Mouse (Mus musculus): ENCODE measurements around the gene Dnah6. TPM values are rescaled to one million over a fixed set of nuclear protein-coding genes. Genes with fewer than 3 reads are reported as not detected.

Gene Dnah6
- 0.12 and 0.14 TPM in 2 replicates for polyA plus RNA-seq (2014; fragmentation: Nextera tagmentation; extraction: Ambion mirVana)

DNA sequence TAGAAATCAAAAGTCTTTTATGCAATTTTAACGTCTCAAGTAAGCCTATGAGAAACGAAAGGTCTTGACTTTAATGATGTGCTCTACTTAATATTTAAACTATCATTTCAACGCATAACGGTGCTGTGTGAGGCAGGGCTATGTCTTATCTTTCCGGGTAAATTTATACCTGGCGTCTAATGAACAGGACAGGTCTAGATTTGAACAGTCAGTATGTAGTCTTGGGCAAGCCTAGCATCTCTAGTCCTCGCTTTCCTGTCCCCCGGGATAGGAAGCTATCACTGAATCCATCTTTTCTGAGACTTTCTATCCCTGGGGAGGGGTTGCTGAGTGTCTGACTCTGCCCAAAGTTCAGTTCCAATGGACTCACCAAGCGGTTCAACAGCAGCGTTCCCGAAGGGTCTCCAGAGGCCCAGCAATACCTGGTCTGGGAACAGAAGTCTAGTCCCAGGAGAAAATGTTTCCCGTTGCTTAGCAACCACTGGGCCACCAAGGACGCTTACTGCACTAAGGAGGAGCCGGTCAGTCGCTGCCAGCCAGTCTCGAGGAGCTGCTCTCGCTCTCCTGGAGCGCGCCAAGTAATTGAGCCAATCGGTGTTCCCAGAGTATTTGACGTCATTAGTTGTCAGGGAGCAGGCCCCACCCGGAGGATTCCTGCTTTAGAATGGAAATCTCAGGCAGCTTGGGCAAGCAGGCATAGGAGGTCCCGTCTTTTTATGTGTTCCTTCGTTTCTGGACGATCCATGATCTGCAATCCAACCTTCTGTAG, at the start of gene Dnah6:
Dnah6 (minus strand) TSS at position 463 of the 769 bp plus-strand sequence.
- Histone ChIP-seq H3K4me1 (ENCODE audit: control insufficient read depth, insufficient read depth, low read length) (no peaks in the 10 kb centered on the region), H3K4me3 (replicated peaks; ENCODE audit: low read depth, low read length) (peak within 1 kb of the TSS; percentile 41), H3K9ac (replicated peaks; ENCODE audit: low read length) (peak within 1 kb of the TSS; percentile 48; the same call in 1 of the 2 replicates), H3K27me3 (ENCODE audit: control insufficient read depth, insufficient read depth, low read length) (no peaks in the 10 kb centered on the region), H3K27ac (replicated peaks; ENCODE audit: low read depth, low read length) (peak within 1 kb of the TSS; percentile 49; the same call in 1 of the 2 replicates), H3K4me2 (ENCODE audit: low read length) (peak within 1 kb of the TSS; percentile 79), H3K9me3 (ENCODE audit: control insufficient read depth, low read length) (no peaks in the 10 kb centered on the region), H3K36me3 (ENCODE audit: control insufficient read depth, insufficient read depth, low read length) (no peaks in the 10 kb centered on the region)
- ATAC-seq (ENCODE audit: low FRiP score, low TSS enrichment), result peak; percentile 99
- WGBS, result 30% methylated on average over 25 of the region's 25 CpGs
- peak; percentile 94 for DNase-seq

- Histone ChIP-seq H3K4me1 (ENCODE audit: control insufficient read depth, insufficient read depth, low read length) (no peaks in the 10 kb centered on the region), H3K27ac (replicated peaks; ENCODE audit: low read depth, low read length) (no peak overlapping the region), H3K36me3 (ENCODE audit: control insufficient read depth, insufficient read depth, low read length) (peaks cover 82% of the 10 kb centered on the region), H3K9ac (replicated peaks; ENCODE audit: low read length) (no peak overlapping the region), H3K27me3 (ENCODE audit: control insufficient read depth, insufficient read depth, low read length) (no peaks in the 10 kb centered on the region), H3K4me2 (ENCODE audit: low read length) (no peak overlapping the region), H3K9me3 (ENCODE audit: control insufficient read depth, low read length) (no peaks in the 10 kb centered on the region), H3K4me3 (replicated peaks; ENCODE audit: low read depth, low read length) (no peak overlapping the region)
- 97% methylated on average over 3 of the region's 3 CpGs for WGBS
- ATAC-seq (ENCODE audit: low FRiP score, low TSS enrichment), result no peak
- no peak for DNase-seq
Observed at GRCm38 (mm10) chr6:73269374-73269773, 47.9 kb upstream of the Dnah6 start.

DNA sequence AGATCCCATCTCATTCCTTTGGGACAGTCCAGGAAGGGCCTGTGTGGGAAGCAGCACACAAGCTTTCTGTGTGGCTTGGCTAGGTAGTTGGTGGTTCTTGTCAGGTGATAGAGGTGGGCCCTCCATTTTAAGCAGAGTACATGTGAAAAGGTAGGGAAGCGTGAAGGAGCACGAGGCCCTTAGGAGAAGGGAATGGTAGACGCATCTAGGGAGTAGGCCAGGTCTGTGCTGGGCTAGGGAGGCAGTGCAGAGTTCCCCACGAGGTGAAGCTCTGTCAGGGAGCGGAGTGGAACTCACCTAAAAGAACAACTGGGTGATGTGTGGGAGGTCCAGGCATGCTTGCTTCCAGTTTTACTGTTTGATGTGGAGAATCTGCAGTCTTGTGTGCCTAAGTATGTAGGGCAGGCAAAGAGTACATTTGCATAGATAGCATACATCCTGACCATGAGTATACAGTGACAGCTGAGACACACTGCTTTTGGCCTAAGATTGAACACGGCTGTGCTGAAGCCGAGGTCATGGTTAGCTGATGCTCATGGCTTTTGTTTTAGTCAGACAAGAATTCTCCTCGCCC, 46.4 kb upstream of the Dnah6 start:
- no peak overlapping the region for H3K9ac ChIP-seq (replicated peaks; ENCODE audit: low read length)
- DNase-seq (no peak), ATAC-seq (ENCODE audit: low FRiP score, low TSS enrichment) (no peak)
- H3K27ac ChIP-seq (replicated peaks; ENCODE audit: low read depth, low read length), result no peak overlapping the region
- H3K4me2 ChIP-seq (ENCODE audit: low read length), result no peak overlapping the region
- no peak overlapping the region for H3K4me3 ChIP-seq (replicated peaks; ENCODE audit: low read depth, low read length)
- H3K27me3 ChIP-seq (ENCODE audit: control insufficient read depth, insufficient read depth, low read length), result no peaks in the 10 kb centered on the region
- peaks cover 82% of the 10 kb centered on the region for H3K36me3 ChIP-seq (ENCODE audit: control insufficient read depth, insufficient read depth, low read length)
- H3K4me1 ChIP-seq (ENCODE audit: control insufficient read depth, insufficient read depth, low read length), result no peaks in the 10 kb centered on the region
- WGBS, result 95% methylated on average over 8 of the region's 8 CpGs
- no peaks in the 10 kb centered on the region for H3K9me3 ChIP-seq (ENCODE audit: control insufficient read depth, low read length)

GRCm38 (mm10) chr6:73264801-73265200, 43.4 kb upstream of the Dnah6 start:
- 19% methylated on average over 2 of the region's 2 CpGs for WGBS
- no peak overlapping the region for H3K27ac ChIP-seq (replicated peaks; ENCODE audit: low read depth, low read length)
- H3K36me3 ChIP-seq (ENCODE audit: control insufficient read depth, insufficient read depth, low read length), result peaks cover 79% of the 10 kb centered on the region
- DNase-seq, result no peak
- ATAC-seq (ENCODE audit: low FRiP score, low TSS enrichment), result no peak
- no peak overlapping the region for H3K4me3 ChIP-seq (replicated peaks; ENCODE audit: low read depth, low read length)
- no peaks in the 10 kb centered on the region for H3K4me1 ChIP-seq (ENCODE audit: control insufficient read depth, insufficient read depth, low read length)
- H3K4me2 ChIP-seq (ENCODE audit: low read length), result no peak overlapping the region
- H3K9me3 ChIP-seq (ENCODE audit: control insufficient read depth, low read length), result no peaks in the 10 kb centered on the region
- H3K9ac ChIP-seq (replicated peaks; ENCODE audit: low read length), result no peak overlapping the region
- no peaks in the 10 kb centered on the region for H3K27me3 ChIP-seq (ENCODE audit: control insufficient read depth, insufficient read depth, low read length)

DNA sequence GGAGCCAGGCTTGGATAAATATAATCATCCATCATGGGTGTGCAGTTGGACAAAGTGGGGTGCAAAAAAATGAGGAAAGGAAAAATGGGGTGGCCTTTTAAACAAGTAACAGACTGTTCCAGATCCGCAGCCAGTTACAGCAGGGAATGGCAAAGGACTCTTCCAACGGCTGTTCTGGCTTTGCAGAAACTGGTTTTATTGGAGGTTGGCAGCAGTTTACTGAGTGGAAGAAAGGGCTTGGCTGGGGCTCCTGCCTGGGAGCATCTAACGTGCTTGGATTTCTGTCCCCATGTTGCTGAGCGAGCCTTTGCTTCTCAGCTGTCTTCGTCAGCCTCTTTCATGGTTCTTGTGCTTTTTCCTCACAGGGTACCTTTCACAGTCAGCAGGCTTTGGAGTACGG, 38.7 kb upstream of the Dnah6 start:
- ATAC-seq (ENCODE audit: low FRiP score, low TSS enrichment) (no peak), DNase-seq (no peak)
- H3K27ac ChIP-seq (replicated peaks; ENCODE audit: low read depth, low read length), result no peak overlapping the region
- WGBS, result 94% methylated on average over 6 of the region's 6 CpGs
- H3K4me1 ChIP-seq (ENCODE audit: control insufficient read depth, insufficient read depth, low read length), result no peaks in the 10 kb centered on the region
- peaks cover 81% of the 10 kb centered on the region for H3K36me3 ChIP-seq (ENCODE audit: control insufficient read depth, insufficient read depth, low read length)
- H3K4me2 ChIP-seq (ENCODE audit: low read length), result no peak overlapping the region
- no peak overlapping the region for H3K9ac ChIP-seq (replicated peaks; ENCODE audit: low read length)
- H3K9me3 ChIP-seq (ENCODE audit: control insufficient read depth, low read length), result no peaks in the 10 kb centered on the region
- H3K27me3 ChIP-seq (ENCODE audit: control insufficient read depth, insufficient read depth, low read length), result no peaks in the 10 kb centered on the region
- no peak overlapping the region for H3K4me3 ChIP-seq (replicated peaks; ENCODE audit: low read depth, low read length)

- Histone ChIP-seq H3K27ac (replicated peaks; ENCODE audit: low read depth, low read length) (no peak overlapping the region), H3K4me3 (replicated peaks; ENCODE audit: low read depth, low read length) (no peak overlapping the region), H3K9ac (replicated peaks; ENCODE audit: low read length) (no peak overlapping the region), H3K9me3 (ENCODE audit: control insufficient read depth, low read length) (no peaks in the 10 kb centered on the region), H3K4me2 (ENCODE audit: low read length) (no peak overlapping the region), H3K36me3 (ENCODE audit: control insufficient read depth, insufficient read depth, low read length) (peaks cover 57% of the 10 kb centered on the region), H3K4me1 (ENCODE audit: control insufficient read depth, insufficient read depth, low read length) (no peaks in the 10 kb centered on the region), H3K27me3 (ENCODE audit: control insufficient read depth, insufficient read depth, low read length) (no peaks in the 10 kb centered on the region)
- WGBS, result 95% methylated on average over 7 of the region's 7 CpGs
- DNase-seq (no peak), ATAC-seq (ENCODE audit: low FRiP score, low TSS enrichment) (no peak)
Observed at GRCm38 (mm10) chr6:73257068-73257467, 35.6 kb upstream of the Dnah6 start.

GRCm38 (mm10) chr6:73254307-73255228, 33.1 kb upstream of the Dnah6 start:
- Histone ChIP-seq H3K4me2 (ENCODE audit: low read length) (no peak overlapping the region), H3K9me3 (ENCODE audit: control insufficient read depth, low read length) (no peaks in the 10 kb centered on the region), H3K9ac (replicated peaks; ENCODE audit: low read length) (no peak overlapping the region), H3K27ac (replicated peaks; ENCODE audit: low read depth, low read length) (no peak overlapping the region), H3K4me3 (replicated peaks; ENCODE audit: low read depth, low read length) (no peak overlapping the region), H3K27me3 (ENCODE audit: control insufficient read depth, insufficient read depth, low read length) (no peaks in the 10 kb centered on the region), H3K4me1 (ENCODE audit: control insufficient read depth, insufficient read depth, low read length) (peaks cover 9% of the 10 kb centered on the region), H3K36me3 (ENCODE audit: control insufficient read depth, insufficient read depth, low read length) (peaks cover 33% of the 10 kb centered on the region)
- ATAC-seq (ENCODE audit: low FRiP score, low TSS enrichment), result no peak
- no peak for DNase-seq
- 89% methylated on average over 9 of the region's 9 CpGs for WGBS

DNA sequence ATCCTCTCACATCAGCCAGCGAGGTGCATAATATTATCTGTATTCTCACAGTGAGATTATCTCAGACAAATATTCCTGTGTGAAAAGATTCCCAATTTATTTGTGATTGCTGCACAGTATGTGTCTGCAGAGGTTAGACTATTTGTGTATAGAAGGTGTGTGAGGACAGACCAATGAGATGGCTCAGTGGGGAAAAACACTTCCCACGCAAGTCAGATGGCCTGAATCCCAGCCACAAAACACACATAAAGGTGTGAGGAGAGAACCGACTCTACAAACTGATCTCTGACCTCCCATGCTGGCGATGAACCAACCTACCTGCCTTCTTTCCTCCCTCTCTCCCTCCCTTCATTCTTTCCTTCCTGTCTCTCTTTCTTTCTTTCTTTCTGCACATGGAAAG, 32.1 kb upstream of the Dnah6 start:
- peaks cover 25% of the 10 kb centered on the region for H3K36me3 ChIP-seq (ENCODE audit: control insufficient read depth, insufficient read depth, low read length)
- WGBS, result 93% methylated on average over 4 of the region's 4 CpGs
- no peak overlapping the region for H3K4me3 ChIP-seq (replicated peaks; ENCODE audit: low read depth, low read length)
- no peaks in the 10 kb centered on the region for H3K27me3 ChIP-seq (ENCODE audit: control insufficient read depth, insufficient read depth, low read length)
- H3K4me2 ChIP-seq (ENCODE audit: low read length), result no peak overlapping the region
- H3K9ac ChIP-seq (replicated peaks; ENCODE audit: low read length), result no peak overlapping the region
- H3K4me1 ChIP-seq (ENCODE audit: control insufficient read depth, insufficient read depth, low read length), result peaks cover 14% of the 10 kb centered on the region
- H3K9me3 ChIP-seq (ENCODE audit: control insufficient read depth, low read length), result no peaks in the 10 kb centered on the region
- ATAC-seq (ENCODE audit: low FRiP score, low TSS enrichment) (no peak), DNase-seq (no peak)
- H3K27ac ChIP-seq (replicated peaks; ENCODE audit: low read depth, low read length), result no peak overlapping the region

Data from midbrain, embryonic 14.5 days (tissue).